Mouse (Mus musculus) small intestine, adult 2 months (tissue): ENCODE results near the gene Ctnnbl1.

Experiments used
- CTCF ChIP-seq: fragments of 200-500 bp; IDR thresholded peaks from 2 replicates; pipeline ENCODE4 v1.5.1; 2012; ENCODE audit warnings: low read depth, mild to moderate bottlenecking, control low read depth, inconsistent platforms, low read length, moderate library complexity, mixed read lengths; ENCODE audit not compliant: insufficient replicate concordance, insufficient read length; ENCODE audit errors: extremely low read depth
- POLR2A ChIP-seq: fragments of 200-500 bp; IDR thresholded peaks from 2 replicates; pipeline ENCODE4 v1.6.1; 2012; ENCODE audit warnings: low read depth, mild to moderate bottlenecking, control low read depth, inconsistent platforms, low read length, moderate library complexity

GRCm38 (mm10) chr2:157861273-157861944, 124.2 kb downstream of the Ctnnbl1 start:
- TF ChIP-seq CTCF (no peak), POLR2A (no peak)
